Mouse (Mus musculus) midbrain, embryonic 15.5 days (tissue): ENCODE results near the gene Tmem11. TPM values are rescaled to one million over a fixed set of nuclear protein-coding genes. Genes with fewer than 3 reads are reported as not detected.

Experiments
- ATAC-seq: fragments of 200-750 bp; cut with Nextera tagmentation; replicated peaks from 2 replicates; pipeline ENCODE4 v1.8.0; 2017; ENCODE audit warnings: moderate TSS enrichment
- H3K27ac ChIP-seq: fragments of 300-500 bp; sonication (generic); 2 replicates; pipeline ENCODE4 v1.5.1; 2015; ENCODE audit warnings: mild to moderate bottlenecking, inconsistent platforms
- H3K27me3 ChIP-seq: fragments of 300-500 bp; sonication (generic); replicated peaks from 2 replicates; pipeline ENCODE4 v1.6.1; 2015; ENCODE audit warnings: inconsistent platforms
- H3K36me3 ChIP-seq: fragments of 300-500 bp; sonication (generic); replicated peaks from 2 replicates; pipeline ENCODE4 v1.6.1; 2015; ENCODE audit warnings: inconsistent platforms
- H3K4me1 ChIP-seq: fragments of 300-500 bp; sonication (generic); 2 replicates; pipeline ENCODE4 v1.6.1; 2015; ENCODE audit warnings: inconsistent platforms
- H3K4me2 ChIP-seq: fragments of 300-500 bp; sonication (generic); 2 replicates; pipeline ENCODE4 v1.6.1; 2015; ENCODE audit warnings: inconsistent platforms, mild to moderate bottlenecking, moderate library complexity
- H3K4me3 ChIP-seq: fragments of 300-500 bp; sonication (generic); 2 replicates; pipeline ENCODE4 v1.5.1; 2015; ENCODE audit warnings: mild to moderate bottlenecking, inconsistent platforms
- H3K9ac ChIP-seq: fragments of 300-500 bp; sonication (generic); 2 replicates; pipeline ENCODE4 v1.6.1; 2015; ENCODE audit warnings: mild to moderate bottlenecking, inconsistent platforms
- H3K9me3 ChIP-seq: fragments of 300-500 bp; sonication (generic); 2 replicates; pipeline ENCODE4 v1.6.1; 2016; ENCODE audit warnings: inconsistent platforms
- WGBS: fragments of 180-500 bp; shearing (Covaris S2); methylation state at CpG from one replicate; pipeline ENCODE4 v1.1.7; 2015; ENCODE audit warnings: mixed read lengths; 5-methylcytosine and 5-hydroxymethylcytosine counted together
- polyA plus RNA-seq: library from polyadenylated mRNA; unstranded; fragments of >200 nt; fragmentation: Nextera tagmentation; extraction: Ambion mirVana; gene quantifications from 2 replicates; pipeline ENCODE4 v1.2.1, GENCODE M21; 2015

The Tmem11 gene
- polyA plus RNA-seq, 1 experiment from 2014 or later, result 58.4 TPM

DNA sequence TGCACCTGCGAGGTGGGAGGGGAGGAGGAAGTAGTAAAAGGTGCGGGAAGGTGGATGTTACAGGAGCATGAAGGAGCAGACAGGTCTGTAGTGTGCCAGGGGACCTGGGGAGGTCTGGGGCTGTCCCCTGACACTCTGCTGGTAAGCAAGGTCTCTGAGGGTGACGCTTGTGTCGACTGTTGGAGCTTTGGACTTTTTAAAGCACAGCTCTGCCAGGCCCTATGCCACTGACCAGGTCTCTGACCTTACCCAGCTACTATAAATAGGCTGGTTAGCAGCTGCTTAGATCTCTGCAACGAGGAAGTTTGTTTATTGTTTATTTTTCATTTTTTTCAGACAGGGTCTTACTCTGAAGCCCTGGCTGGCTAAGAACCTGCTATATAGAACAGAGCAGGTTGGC, 33.7 kb downstream of the Tmem11 start:
- H3K27me3 ChIP-seq, result no peaks in the 10 kb centered on the region
- no peaks in the 10 kb centered on the region for H3K9me3 ChIP-seq
- 92% methylated on average over 5 of the region's 5 CpGs for WGBS
- no peak overlapping the region for H3K9ac ChIP-seq
- H3K4me2 ChIP-seq, result no peak overlapping the region
- no peaks in the 10 kb centered on the region for H3K4me1 ChIP-seq
- ATAC-seq, result no peak
- no peak overlapping the region for H3K4me3 ChIP-seq
- no peak overlapping the region for H3K27ac ChIP-seq
- no peaks in the 10 kb centered on the region; the same call in 1 of the 2 replicates for H3K36me3 ChIP-seq

DNA sequence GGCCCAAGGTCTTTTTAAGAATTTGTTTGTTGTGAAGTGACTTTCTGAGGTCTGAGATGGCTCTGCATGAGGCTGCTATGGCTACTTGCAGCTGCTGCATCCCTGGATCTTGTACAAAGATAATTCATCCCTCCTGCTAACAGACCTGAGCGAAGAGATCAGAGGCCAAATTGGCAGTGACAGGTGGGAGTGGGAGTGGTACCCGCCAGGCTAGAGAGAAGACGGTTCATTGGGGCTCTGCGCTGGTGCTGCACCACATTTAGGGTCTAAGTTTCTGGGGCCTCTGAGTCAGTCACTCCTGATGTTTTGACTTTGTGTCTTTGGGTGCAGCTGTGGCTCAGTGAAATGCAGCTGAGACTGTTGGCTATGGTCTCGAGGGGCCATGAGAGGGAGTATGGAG, 35.7 kb downstream of the Tmem11 start:
- H3K27me3 ChIP-seq, result no peaks in the 10 kb centered on the region
- no peaks in the 10 kb centered on the region for H3K9me3 ChIP-seq
- no peak overlapping the region for H3K27ac ChIP-seq
- H3K4me3 ChIP-seq, result no peak overlapping the region
- no peak for ATAC-seq
- H3K4me1 ChIP-seq, result no peaks in the 10 kb centered on the region
- WGBS, result 92% methylated on average over 5 of the region's 5 CpGs
- H3K9ac ChIP-seq, result no peak overlapping the region
- no peak overlapping the region for H3K4me2 ChIP-seq
- no peaks in the 10 kb centered on the region; the same call in 1 of the 2 replicates for H3K36me3 ChIP-seq

DNA sequence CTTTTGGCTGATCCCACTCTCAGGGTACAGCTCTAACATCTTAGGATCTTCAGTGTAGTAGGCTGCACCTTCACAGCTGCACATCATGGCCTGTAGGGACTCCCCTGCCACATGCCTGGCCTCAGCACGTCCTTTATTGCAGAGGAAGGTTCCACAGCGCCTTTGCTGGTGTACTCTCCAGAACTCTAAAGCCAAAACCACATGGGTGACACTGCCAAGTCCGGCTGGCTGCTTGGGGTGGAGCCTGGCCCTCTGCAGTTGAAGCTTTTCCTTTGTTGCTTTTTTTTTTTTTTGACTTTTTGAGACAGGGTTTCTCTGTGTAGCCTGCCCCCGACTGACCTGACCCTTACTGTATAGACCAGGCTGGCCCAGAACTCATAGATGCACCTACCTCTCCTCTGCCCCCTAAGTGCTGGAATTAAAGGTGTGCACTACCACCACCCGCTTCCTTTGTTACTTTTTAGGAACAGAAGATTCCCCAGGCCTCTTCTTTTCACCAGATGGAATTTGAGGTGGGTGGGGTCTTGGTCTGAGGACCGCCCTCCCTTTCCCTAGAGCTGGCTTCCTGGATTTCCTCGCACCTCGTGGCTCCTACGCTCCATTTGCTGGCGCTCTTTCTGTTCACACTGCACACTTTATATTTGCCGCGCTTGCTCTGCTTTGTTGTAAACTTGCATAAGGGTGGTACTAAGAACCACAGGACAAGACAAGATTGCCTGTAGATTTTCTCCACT, 37.4 kb downstream of the Tmem11 start:
- Histone ChIP-seq H3K4me2 (no peak overlapping the region), H3K9me3 (no peaks in the 10 kb centered on the region), H3K4me3 (no peak overlapping the region), H3K9ac (no peak overlapping the region), H3K27ac (no peak overlapping the region), H3K36me3 (no peaks in the 10 kb centered on the region), H3K4me1 (no peaks in the 10 kb centered on the region), H3K27me3 (no peaks in the 10 kb centered on the region)
- 82% methylated on average over 12 of the region's 12 CpGs for WGBS
- ATAC-seq, result no peak

DNA sequence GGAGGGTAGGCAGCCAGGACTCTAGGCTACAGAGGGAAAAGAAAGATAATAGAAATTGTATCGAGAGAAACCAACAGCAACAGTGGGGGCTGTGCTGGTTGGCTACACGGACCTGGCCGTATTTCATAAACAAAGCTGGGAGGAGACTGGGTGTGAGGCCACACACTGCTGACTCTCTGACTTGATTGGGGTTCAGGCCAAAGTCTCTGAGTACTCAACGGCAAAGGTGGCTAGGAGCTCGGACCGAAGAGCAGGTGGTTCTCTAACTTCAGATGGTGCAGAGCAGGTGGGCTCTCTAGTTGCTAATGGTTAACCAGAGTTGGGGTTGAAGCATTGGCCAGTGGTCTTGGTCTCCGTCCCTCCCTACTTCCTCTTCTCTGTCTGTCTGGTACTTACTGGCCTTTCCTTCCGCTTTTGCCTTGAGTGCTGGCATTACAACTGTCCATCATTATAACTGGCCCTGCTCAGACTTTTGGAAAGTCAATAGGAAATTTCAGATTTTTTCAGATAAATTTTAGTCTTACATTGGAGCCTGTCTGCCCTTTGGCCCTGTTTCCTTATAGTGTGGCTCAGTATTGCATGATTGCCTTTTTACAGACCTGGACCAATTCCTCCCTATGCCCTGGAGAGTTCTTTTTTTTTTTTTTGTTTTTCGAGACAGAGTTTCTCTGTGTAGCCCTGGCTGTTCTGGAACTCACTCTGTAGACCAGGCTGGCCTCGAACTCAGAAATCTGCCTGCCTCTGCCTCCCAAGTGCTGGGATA, 41.2 kb downstream of the Tmem11 start:
- Histone ChIP-seq H3K27ac (no peak overlapping the region), H3K36me3 (no peaks in the 10 kb centered on the region), H3K4me2 (no peak overlapping the region), H3K9me3 (no peaks in the 10 kb centered on the region), H3K4me1 (no peaks in the 10 kb centered on the region), H3K9ac (no peak overlapping the region), H3K4me3 (no peak overlapping the region), H3K27me3 (no peaks in the 10 kb centered on the region)
- WGBS, result 96% methylated on average over 10 of the region's 10 CpGs
- no peak for ATAC-seq

- no peak overlapping the region for H3K4me2 ChIP-seq
- no peak overlapping the region for H3K4me3 ChIP-seq
- H3K36me3 ChIP-seq, result no peaks in the 10 kb centered on the region
- no peaks in the 10 kb centered on the region for H3K4me1 ChIP-seq
- ATAC-seq, result no peak
- no peak overlapping the region for H3K9ac ChIP-seq
- no peaks in the 10 kb centered on the region for H3K27me3 ChIP-seq
- no peak overlapping the region for H3K27ac ChIP-seq
- 93% methylated on average over 6 of the region's 6 CpGs for WGBS
- H3K9me3 ChIP-seq, result no peaks in the 10 kb centered on the region
Observed at GRCm38 (mm10) chr11:60836897-60837296, 42.2 kb downstream of the Tmem11 start.

DNA sequence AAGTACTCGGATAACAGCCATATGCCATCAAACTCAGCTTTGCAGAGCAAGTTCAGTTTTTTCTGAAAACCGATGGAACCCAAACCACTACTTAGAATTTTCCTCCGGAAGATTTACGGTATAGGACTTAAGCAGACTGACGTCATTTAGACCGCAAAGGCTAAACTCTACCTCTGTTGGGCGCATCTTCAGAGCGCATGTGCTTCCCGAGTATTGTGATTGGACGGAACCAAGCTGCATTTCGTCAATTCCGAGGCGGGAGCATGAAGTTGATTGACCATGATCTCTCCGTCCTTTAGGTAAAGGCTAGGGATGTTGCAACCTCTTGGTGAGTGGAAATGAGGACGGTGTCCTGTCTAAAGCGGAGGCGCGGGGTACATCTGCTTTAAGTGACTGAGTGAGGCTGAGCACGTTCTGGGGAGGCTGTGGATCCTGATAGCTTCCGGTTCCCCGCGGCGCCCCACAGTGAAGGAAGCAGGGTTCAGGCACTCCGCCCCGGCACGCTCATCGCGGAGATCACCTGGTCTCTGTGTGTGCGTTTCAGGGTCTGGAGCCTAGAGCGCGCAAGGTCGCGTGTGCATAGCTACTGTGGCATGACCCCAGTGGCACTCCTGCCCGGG, 48.5 kb downstream of the Tmem11 start, which contains the start of gene Dhrs7b:
Gene Dhrs7b (plus strand): TSS at position 199 of the 620 bp plus-strand sequence.
- peak within 1 kb of the TSS; percentile 69 for H3K9ac ChIP-seq
- peak within 1 kb of the TSS; percentile 66 for H3K4me3 ChIP-seq
- H3K27ac ChIP-seq, result peak within 1 kb of the TSS; percentile 87
- H3K9me3 ChIP-seq, result no peaks in the 10 kb centered on the region
- no peaks in the 10 kb centered on the region for H3K27me3 ChIP-seq
- H3K36me3 ChIP-seq, result no peaks in the 10 kb centered on the region
- ATAC-seq, result peak; percentile 99
- peaks cover 7% of the 10 kb centered on the region for H3K4me1 ChIP-seq
- under 1% methylated on average over 34 of the region's 34 CpGs for WGBS
- peak within 1 kb of the TSS; percentile 56 for H3K4me2 ChIP-seq

DNA sequence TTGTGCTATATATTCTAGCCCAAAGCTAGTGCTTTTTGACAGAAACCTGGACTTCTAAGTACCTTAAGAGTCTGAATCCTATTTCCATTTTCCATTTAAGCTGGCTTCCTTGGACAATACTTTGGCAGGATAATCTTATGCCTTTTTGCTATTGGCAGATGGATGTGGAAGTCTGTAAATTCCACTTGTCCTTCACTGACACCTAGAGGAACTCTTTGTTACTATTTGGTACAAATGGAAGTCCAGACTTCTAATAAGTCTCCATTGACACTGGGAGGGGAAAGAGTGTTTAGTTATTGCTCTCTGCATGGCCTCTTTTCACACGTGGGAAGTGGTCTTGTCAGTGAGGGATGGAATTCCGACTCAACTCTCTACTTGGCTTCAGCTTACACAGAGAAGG, 50.2 kb downstream of the Tmem11 start:
- H3K4me1 ChIP-seq, result peaks cover 7% of the 10 kb centered on the region
- H3K4me2 ChIP-seq, result no peak overlapping the region
- H3K27me3 ChIP-seq, result no peaks in the 10 kb centered on the region
- WGBS, result 49% methylated on average over 2 of the region's 2 CpGs
- no peak overlapping the region for H3K4me3 ChIP-seq
- no peak for ATAC-seq
- no peak overlapping the region for H3K9ac ChIP-seq
- no peaks in the 10 kb centered on the region for H3K36me3 ChIP-seq
- H3K27ac ChIP-seq, result no peak overlapping the region
- H3K9me3 ChIP-seq, result no peaks in the 10 kb centered on the region

- no peak for ATAC-seq
- Histone ChIP-seq H3K9me3 (no peaks in the 10 kb centered on the region), H3K27ac (no peak overlapping the region), H3K4me2 (no peak overlapping the region), H3K27me3 (no peaks in the 10 kb centered on the region), H3K9ac (no peak overlapping the region), H3K36me3 (no peaks in the 10 kb centered on the region), H3K4me1 (peaks cover 7% of the 10 kb centered on the region), H3K4me3 (no peak overlapping the region)
- 8% methylated on average over 4 of the region's 4 CpGs for WGBS
Observed at GRCm38 (mm10) chr11:60827241-60827945, 51.7 kb downstream of the Tmem11 start.

- Histone ChIP-seq H3K4me1 (peaks cover 7% of the 10 kb centered on the region), H3K36me3 (no peaks in the 10 kb centered on the region), H3K9me3 (no peaks in the 10 kb centered on the region), H3K27ac (no peak overlapping the region), H3K27me3 (no peaks in the 10 kb centered on the region), H3K4me3 (no peak overlapping the region), H3K9ac (no peak overlapping the region), H3K4me2 (no peak overlapping the region)
- 24% methylated on average over 1 of the region's 1 CpGs for WGBS
- no peak for ATAC-seq
Observed at GRCm38 (mm10) chr11:60826700-60827099, 52.4 kb downstream of the Tmem11 start.

- WGBS, result 91% methylated on average over 3 of the region's 3 CpGs
Observed at GRCm38 (mm10) chr11:60825191-60825590, 53.9 kb downstream of the Tmem11 start.

DNA sequence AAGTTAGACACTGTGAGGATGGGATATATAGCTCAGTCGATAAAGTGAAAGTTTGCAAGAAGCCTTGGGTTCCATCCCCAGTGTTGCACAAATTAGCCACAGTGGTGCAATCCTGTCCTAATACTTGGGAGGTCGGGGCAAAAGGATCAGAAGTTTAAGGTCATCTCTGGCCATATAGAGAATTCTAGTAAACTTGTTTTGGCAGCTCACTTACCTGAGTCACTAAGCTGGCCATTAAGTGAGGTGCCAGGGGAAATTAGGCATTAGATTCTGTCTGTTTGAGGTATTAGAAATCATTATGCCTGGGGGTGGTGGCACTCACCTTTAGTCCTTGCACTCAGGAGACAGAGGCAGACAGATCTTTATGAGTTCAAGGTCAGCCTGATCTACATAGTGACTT, 55.3 kb downstream of the Tmem11 start:
- Histone ChIP-seq H3K27me3 (no peaks in the 10 kb centered on the region), H3K4me2 (no peak overlapping the region), H3K9me3 (no peaks in the 10 kb centered on the region), H3K36me3 (no peaks in the 10 kb centered on the region), H3K4me1 (no peaks in the 10 kb centered on the region), H3K4me3 (no peak overlapping the region), H3K27ac (no peak overlapping the region), H3K9ac (no peak overlapping the region)
- 67% methylated on average over 2 of the region's 2 CpGs for WGBS
- no peak for ATAC-seq

More at GRCm38 (mm10) chr11:60825191-60825590, 53.9 kb downstream of the Tmem11 start:
- Histone ChIP-seq H3K4me3 (no peak overlapping the region), H3K36me3 (no peaks in the 10 kb centered on the region), H3K4me1 (no peaks in the 10 kb centered on the region), H3K27me3 (no peaks in the 10 kb centered on the region), H3K9ac (no peak overlapping the region), H3K4me2 (no peak overlapping the region), H3K9me3 (no peaks in the 10 kb centered on the region), H3K27ac (no peak overlapping the region)
- no peak for ATAC-seq

- Histone ChIP-seq H3K36me3 (no peaks in the 10 kb centered on the region), H3K4me1 (peaks cover under 1% of the 10 kb centered on the region; the same call in 1 of the 2 replicates), H3K4me3 (no peak overlapping the region), H3K4me2 (no peak overlapping the region), H3K27ac (no peak overlapping the region), H3K9me3 (no peaks in the 10 kb centered on the region), H3K9ac (no peak overlapping the region), H3K27me3 (no peaks in the 10 kb centered on the region; the same call in 1 of the 2 replicates)
- WGBS, result 74% methylated on average over 5 of the region's 5 CpGs
- no peak for ATAC-seq
Observed at GRCm38 (mm10) chr11:60816398-60816797, 62.7 kb downstream of the Tmem11 start.
